Mouse (Mus musculus) stomach, embryonic 14.5 days (tissue): ENCODE measurements around the gene Pcnx. TPM values are rescaled to one million over a fixed set of nuclear protein-coding genes. Genes with fewer than 3 reads are reported as not detected.

Experiments
- ATAC-seq: fragments of 200-750 bp; cut with Nextera tagmentation; 2 replicates; pipeline ENCODE4 v1.8.0; 2017; ENCODE audit warnings: low read depth, moderate TSS enrichment; ENCODE audit not compliant: insufficient number of reproducible peaks, insufficient read depth, low FRiP score
- H3K27ac ChIP-seq: fragments of 300-500 bp; sonication (generic); 2 replicates; pipeline ENCODE4 v1.5.1; 2014; ENCODE audit warnings: mild to moderate bottlenecking, low read length, moderate library complexity, mixed read lengths
- H3K27me3 ChIP-seq: fragments of 300-500 bp; sonication (generic); 2 replicates; pipeline ENCODE4 v1.6.1; 2014; ENCODE audit warnings: low read length, control low read depth, mixed read lengths; ENCODE audit not compliant: control insufficient read depth, insufficient read depth
- H3K36me3 ChIP-seq: fragments of 300-500 bp; sonication (generic); 2 replicates; pipeline ENCODE4 v1.6.1; 2014; ENCODE audit warnings: mild to moderate bottlenecking, control low read depth, low read length, moderate library complexity, mixed read lengths; ENCODE audit not compliant: control insufficient read depth, insufficient read depth
- H3K4me1 ChIP-seq: fragments of 300-500 bp; sonication (generic); 2 replicates; pipeline ENCODE4 v1.6.1; 2014; ENCODE audit warnings: low read length, control low read depth, mixed read lengths; ENCODE audit not compliant: control insufficient read depth, insufficient read depth
- H3K4me2 ChIP-seq: fragments of 300-500 bp; sonication (generic); replicated peaks from 2 replicates; pipeline ENCODE4 v1.6.1; 2014; ENCODE audit warnings: low read depth, low read length, control low read depth
- H3K4me3 ChIP-seq: fragments of 300-500 bp; sonication (generic); 2 replicates; pipeline ENCODE4 v1.5.1; 2014; ENCODE audit warnings: low read depth, low read length, control low read depth
- H3K9ac ChIP-seq: fragments of 300-500 bp; sonication (generic); replicated peaks from 2 replicates; pipeline ENCODE4 v1.6.1; 2014; ENCODE audit warnings: low read depth, mild to moderate bottlenecking, control low read depth, low read length, moderate library complexity, mixed read lengths
- H3K9me3 ChIP-seq: fragments of 300-500 bp; sonication (generic); 2 replicates; pipeline ENCODE4 v1.6.1; 2016; ENCODE audit warnings: low read depth, low read length, control low read depth; ENCODE audit not compliant: control insufficient read depth
- WGBS: fragments of 180-500 bp; shearing (Covaris S2); extraction: QIAGEN DNeasy Blood & Tissue Kit; methylation state at CpG from one replicate; pipeline ENCODE4 v1.1.7; 2014; 5-methylcytosine and 5-hydroxymethylcytosine counted together
- polyA plus RNA-seq: library from polyadenylated mRNA; unstranded; fragments of >200 nt; fragmentation: Nextera tagmentation; extraction: Ambion mirVana; gene quantifications from 2 replicates; pipeline ENCODE4 v1.2.1, GENCODE M21; 2014

The Pcnx gene
- polyA plus RNA-seq, 1 experiment from 2014 or later = 17.4 TPM

DNA sequence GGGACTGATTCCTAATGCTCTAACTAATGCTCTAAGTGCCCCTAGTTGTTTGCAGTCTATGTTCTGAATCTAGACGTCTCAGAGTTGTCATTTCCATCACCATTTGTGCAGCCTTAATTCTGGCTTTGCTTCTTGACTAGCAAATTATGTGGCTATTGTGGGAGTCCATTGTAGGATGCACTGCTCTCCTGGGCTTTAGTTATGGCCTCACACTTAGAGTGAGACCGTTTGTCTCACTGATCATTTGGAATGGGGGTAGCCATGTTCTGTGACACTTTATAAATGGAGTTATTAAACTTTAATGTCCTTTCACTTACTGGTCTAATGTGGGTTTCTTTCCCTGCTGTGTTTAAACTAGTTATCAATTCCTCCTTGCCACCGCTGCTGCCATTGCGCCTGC, 13.5 kb downstream of the Pcnx start:
- Histone ChIP-seq H3K27me3 (no peaks in the 10 kb centered on the region), H3K4me2 (no peak overlapping the region), H3K36me3 (no peaks in the 10 kb centered on the region), H3K9ac (no peak overlapping the region), H3K27ac (no peak overlapping the region), H3K4me1 (peaks cover 24% of the 10 kb centered on the region), H3K4me3 (no peak overlapping the region), H3K9me3 (no peaks in the 10 kb centered on the region)
- ATAC-seq = no peak
- WGBS = 66% methylated on average over 4 of the region's 4 CpGs

DNA sequence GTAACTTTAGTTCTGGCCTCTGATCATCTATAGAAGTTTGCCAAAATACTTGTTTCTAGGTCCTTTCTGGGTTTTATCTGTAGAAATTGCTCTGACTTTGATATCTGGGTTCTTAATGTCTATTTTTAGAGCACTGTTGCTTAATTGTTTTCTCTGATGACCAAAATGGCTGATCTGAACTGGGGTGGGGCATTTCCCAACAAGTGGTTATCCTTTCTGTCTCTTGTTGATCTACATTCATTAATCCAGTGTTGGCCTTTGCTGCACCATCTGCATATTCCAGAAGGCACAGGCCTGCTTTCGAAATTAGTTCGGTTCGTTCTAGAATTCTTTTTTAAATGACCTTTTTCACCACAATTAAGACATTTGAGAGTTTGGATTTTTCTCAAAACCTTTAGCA, 20.3 kb downstream of the Pcnx start:
- H3K27ac ChIP-seq = no peak overlapping the region
- no peak overlapping the region for H3K9ac ChIP-seq
- no peaks in the 10 kb centered on the region for H3K27me3 ChIP-seq
- no peak overlapping the region for H3K4me2 ChIP-seq
- H3K36me3 ChIP-seq = no peaks in the 10 kb centered on the region
- ATAC-seq = no peak
- H3K4me3 ChIP-seq = no peak overlapping the region
- H3K9me3 ChIP-seq = no peaks in the 10 kb centered on the region
- peaks cover 6% of the 10 kb centered on the region; the same call in 1 of the 2 replicates for H3K4me1 ChIP-seq
- WGBS = 95% methylated on average over 3 of the region's 3 CpGs

DNA sequence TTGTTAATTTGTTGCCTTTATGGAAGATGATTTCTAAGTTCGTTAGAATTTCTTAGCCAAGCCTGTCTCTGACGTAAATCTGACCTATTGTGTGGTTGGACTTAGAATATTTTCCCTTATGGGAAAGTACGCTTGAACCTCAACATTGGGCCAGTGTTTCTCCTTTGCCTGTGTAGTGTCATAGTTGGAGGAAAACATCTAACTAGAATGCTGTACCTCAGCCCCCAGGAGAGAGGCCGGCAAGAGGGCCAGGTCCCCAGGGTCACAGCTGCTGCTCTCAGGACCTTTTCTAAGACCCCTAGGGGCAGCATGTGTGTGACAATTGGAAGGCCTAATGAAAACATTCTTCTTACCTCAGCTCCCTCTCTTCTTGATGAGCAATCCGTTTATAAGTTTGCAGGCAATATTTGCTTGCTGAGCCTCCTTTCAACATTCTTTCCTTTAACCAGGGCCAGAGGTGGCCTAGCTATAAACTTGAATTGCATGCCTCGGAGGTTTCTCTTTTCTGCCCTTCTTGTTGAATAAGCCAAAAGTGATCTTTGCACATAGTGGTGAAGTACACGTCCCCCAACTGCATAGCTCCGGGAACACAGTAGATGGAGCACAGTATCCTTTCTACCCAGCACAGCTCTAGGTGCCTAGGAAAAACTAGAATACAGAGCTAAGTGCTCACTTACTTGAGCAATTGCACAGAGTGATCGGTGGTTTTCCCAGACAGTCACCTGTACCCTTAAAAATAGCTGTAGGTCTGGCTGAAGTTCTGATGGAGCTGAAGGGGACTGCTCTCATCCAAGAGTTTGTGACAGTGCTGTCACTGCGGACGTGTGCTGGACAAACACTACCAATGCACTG, 23.7 kb downstream of the Pcnx start:
- Histone ChIP-seq H3K27ac (0 out of 2 replicates have a peak overlapping the region, but pooled peaks have one; percentile 36), H3K27me3 (no peaks in the 10 kb centered on the region), H3K4me1 (peaks cover 6% of the 10 kb centered on the region; the same call in 1 of the 2 replicates), H3K4me3 (no peak overlapping the region), H3K9me3 (no peaks in the 10 kb centered on the region), H3K4me2 (no peak overlapping the region), H3K36me3 (no peaks in the 10 kb centered on the region; the same call in 1 of the 2 replicates), H3K9ac (no peak overlapping the region)
- 58% methylated on average over 11 of the region's 11 CpGs for WGBS
- ATAC-seq = no peak

DNA sequence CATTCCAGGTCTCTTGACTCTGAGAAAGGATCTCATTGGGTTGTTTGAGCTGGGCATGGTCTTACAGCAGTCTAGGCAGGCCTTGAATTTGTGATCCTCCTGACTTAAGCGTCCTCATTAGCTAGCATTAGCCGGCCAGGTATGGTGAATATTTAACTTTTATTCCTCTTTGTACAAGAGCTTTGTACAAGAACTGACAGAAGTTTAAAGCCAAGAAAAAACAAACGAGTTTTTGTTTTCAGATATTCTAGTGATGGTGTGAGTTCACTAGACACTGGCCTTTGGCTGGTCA, 24.2 kb downstream of the Pcnx start:
- no peak for ATAC-seq
- Histone ChIP-seq H3K4me3 (no peak overlapping the region), H3K27ac (0 out of 2 replicates have a peak overlapping the region, but pooled peaks have one; percentile 36), H3K9ac (no peak overlapping the region), H3K36me3 (no peaks in the 10 kb centered on the region; the same call in 1 of the 2 replicates), H3K4me1 (peaks cover 6% of the 10 kb centered on the region; the same call in 1 of the 2 replicates), H3K27me3 (no peaks in the 10 kb centered on the region), H3K9me3 (no peaks in the 10 kb centered on the region), H3K4me2 (no peak overlapping the region)
- 65% methylated on average over 3 of the region's 3 CpGs for WGBS

DNA sequence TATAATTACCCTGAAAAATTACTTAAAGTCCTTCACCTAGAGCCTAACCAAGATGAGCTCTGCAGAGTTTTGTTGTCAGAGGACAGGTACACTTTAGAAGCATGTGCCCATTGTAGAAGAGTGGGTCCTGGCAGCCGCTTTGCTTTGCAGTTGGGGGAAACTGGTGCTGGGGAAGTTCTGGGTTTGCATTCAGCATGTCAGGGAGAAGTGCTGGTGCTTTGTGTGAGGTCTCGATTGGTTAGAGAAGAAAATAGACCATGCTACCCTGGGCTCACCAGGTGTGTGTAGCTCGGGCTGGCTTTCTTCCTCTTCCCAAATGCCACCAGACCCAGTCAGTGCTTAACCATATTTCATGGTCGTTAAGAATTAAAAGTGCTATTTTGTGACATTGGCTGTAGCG, 25.2 kb downstream of the Pcnx start:
- Histone ChIP-seq H3K9me3 (no peaks in the 10 kb centered on the region), H3K4me1 (peaks cover 6% of the 10 kb centered on the region; the same call in 1 of the 2 replicates), H3K4me3 (no peak overlapping the region), H3K36me3 (no peaks in the 10 kb centered on the region; the same call in 1 of the 2 replicates), H3K9ac (no peak overlapping the region), H3K27me3 (no peaks in the 10 kb centered on the region), H3K27ac (no peak overlapping the region), H3K4me2 (no peak overlapping the region)
- no peak for ATAC-seq
- 73% methylated on average over 5 of the region's 5 CpGs for WGBS

DNA sequence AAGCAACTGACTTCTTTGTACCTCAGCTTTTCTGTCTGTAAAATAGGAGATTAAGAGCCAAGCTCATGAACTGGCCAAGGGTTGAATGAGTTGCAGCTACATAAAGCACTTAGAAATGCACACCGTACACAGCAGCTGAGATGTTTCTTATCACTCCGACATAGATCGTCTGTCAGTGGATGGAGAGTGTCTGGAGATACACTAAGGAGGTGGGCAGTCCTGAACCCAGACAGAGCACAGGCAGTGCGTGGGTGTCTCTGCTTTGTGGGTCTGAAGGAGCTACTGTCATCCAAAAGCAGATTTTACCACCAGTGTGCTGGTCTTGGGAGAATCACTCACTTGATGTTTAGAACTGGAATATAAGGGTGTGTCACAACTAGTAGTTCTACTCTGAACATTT, 26.2 kb downstream of the Pcnx start:
- Histone ChIP-seq H3K9ac (no peak overlapping the region), H3K4me3 (no peak overlapping the region), H3K9me3 (no peaks in the 10 kb centered on the region), H3K4me1 (peaks cover 6% of the 10 kb centered on the region; the same call in 1 of the 2 replicates), H3K4me2 (no peak overlapping the region), H3K36me3 (no peaks in the 10 kb centered on the region; the same call in 1 of the 2 replicates), H3K27me3 (no peaks in the 10 kb centered on the region), H3K27ac (no peak overlapping the region)
- WGBS = 37% methylated on average over 4 of the region's 4 CpGs
- no peak for ATAC-seq

DNA sequence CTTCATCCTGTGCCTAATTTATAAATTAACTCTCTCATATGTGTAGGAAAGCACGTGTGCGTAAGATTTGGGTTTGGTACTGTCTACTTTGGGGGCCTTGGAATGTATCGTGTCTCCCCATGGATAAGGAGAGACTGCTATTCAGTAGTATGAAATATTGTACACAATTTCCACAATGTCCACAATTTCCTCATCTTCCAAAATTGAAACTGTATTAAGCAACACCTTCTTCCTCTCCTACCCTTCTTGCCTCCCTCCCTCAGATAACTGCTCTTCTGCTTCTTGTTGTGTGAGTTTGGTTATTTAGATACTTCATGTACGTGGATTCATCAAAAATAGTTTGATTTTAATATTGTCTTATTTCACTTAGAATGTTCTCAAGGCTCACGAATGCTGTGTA, 29.1 kb downstream of the Pcnx start:
- WGBS = 91% methylated on average over 5 of the region's 5 CpGs
- Histone ChIP-seq H3K4me1 (peaks cover under 1% of the 10 kb centered on the region; the same call in 1 of the 2 replicates), H3K4me2 (no peak overlapping the region), H3K27me3 (no peaks in the 10 kb centered on the region), H3K9ac (no peak overlapping the region), H3K9me3 (no peaks in the 10 kb centered on the region), H3K4me3 (no peak overlapping the region), H3K36me3 (no peaks in the 10 kb centered on the region; the same call in 1 of the 2 replicates), H3K27ac (no peak overlapping the region)
- no peak for ATAC-seq

DNA sequence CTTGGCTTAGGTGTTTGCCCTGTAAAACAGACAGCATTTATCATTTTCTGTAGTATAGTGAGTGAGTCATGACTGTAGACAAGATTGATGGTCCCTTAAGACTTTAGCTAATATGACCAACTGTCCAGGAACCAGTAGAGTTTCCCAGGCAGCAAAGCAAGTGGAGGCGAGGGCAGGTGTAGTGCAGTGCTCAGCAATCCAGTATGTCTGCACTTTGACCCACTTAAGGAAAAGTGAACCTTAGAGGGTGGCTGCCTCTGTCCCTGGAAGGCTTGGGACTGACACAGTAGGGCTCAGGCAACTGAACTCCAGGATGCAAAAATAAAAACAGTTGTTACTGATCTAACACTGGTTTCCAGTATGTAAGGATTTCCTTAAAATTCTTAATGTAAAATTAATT, 32.1 kb downstream of the Pcnx start:
- H3K36me3 ChIP-seq = no peaks in the 10 kb centered on the region; the same call in 1 of the 2 replicates
- H3K9me3 ChIP-seq = no peaks in the 10 kb centered on the region
- H3K4me1 ChIP-seq = no peaks in the 10 kb centered on the region
- H3K27me3 ChIP-seq = no peaks in the 10 kb centered on the region
- H3K27ac ChIP-seq = no peak overlapping the region
- no peak overlapping the region for H3K4me2 ChIP-seq
- no peak overlapping the region for H3K4me3 ChIP-seq
- no peak overlapping the region for H3K9ac ChIP-seq
- no peak for ATAC-seq
- WGBS = 71% methylated on average over 1 of the region's 1 CpGs
